Mouse (Mus musculus) T-helper 17 cell (primary cell): ENCODE results near the gene Cd70.
"Not testable (repeated sequence)": the region's sequence is repeated elsewhere in the genome, so short reads cannot be mapped to it uniquely, and the experiment has no call there.

Experiments
- in situ Hi-C, 2 experiments: fragments of 300-600 bp; cut with MboI, MseI; formaldehyde crosslinking; loops; 1 replicate in 1 of 2; 2 replicates in 1 of 2; pipeline ENCODE4 v1.15.1; 2025; ENCODE audit warnings: high pct_unique_total_duplicates in 2 of 2

Cd70 gene

GRCm38 (mm10) chr17:57138676-57139075 lies 10.9 kb downstream of the Cd70 start:
- in situ Hi-C loops, result no loop called here

GRCm38 (mm10) chr17:57135635-57136034 lies 13.9 kb downstream of the Cd70 start:
- in situ Hi-C loops, result no loop called here

- in situ Hi-C loops, result no loop called here
Observed at GRCm38 (mm10) chr17:57134693-57135092, 14.9 kb downstream of the Cd70 start.

GRCm38 (mm10) chr17:57134021-57134420 lies 15.6 kb downstream of the Cd70 start:
- in situ Hi-C loops, result not testable (repeated sequence)

GRCm38 (mm10) chr17:57131793-57132192 lies 17.8 kb downstream of the Cd70 start:
- in situ Hi-C loops, result no loop called here

GRCm38 (mm10) chr17:57125853-57126622 lies 23.5 kb downstream of the Cd70 start:
- in situ Hi-C loops, result no loop called here

GRCm38 (mm10) chr17:57124792-57125191 lies 24.8 kb downstream of the Cd70 start:
- in situ Hi-C loops, result no loop called here

GRCm38 (mm10) chr17:57123192-57124118 lies 26.1 kb downstream of the Cd70 start:
- in situ Hi-C loops, result no loop called here

- in situ Hi-C loops, result no loop called here
Observed at GRCm38 (mm10) chr17:57121856-57122255, 27.7 kb downstream of the Cd70 start.

GRCm38 (mm10) chr17:57118524-57119349 lies 30.8 kb downstream of the Cd70 start:
- in situ Hi-C loops, result no loop called here

- in situ Hi-C loops, result no loop called here
Observed at GRCm38 (mm10) chr17:57116801-57117200, 32.8 kb downstream of the Cd70 start.

GRCm38 (mm10) chr17:57112768-57113474 lies 36.7 kb downstream of the Cd70 start:
- in situ Hi-C loops, result no loop called here

GRCm38 (mm10) chr17:57110005-57110404 lies 39.6 kb downstream of the Cd70 start:
- in situ Hi-C loops, result no loop called here

- in situ Hi-C loops, result no loop called here
Observed at GRCm38 (mm10) chr17:57108666-57109171, 40.9 kb downstream of the Cd70 start.

GRCm38 (mm10) chr17:57108040-57108665 lies 41.4 kb downstream of the Cd70 start:
- in situ Hi-C loops, result no loop called here

- in situ Hi-C loops, result no loop called here
Observed at GRCm38 (mm10) chr17:57107064-57107463, 42.5 kb downstream of the Cd70 start.

GRCm38 (mm10) chr17:57106035-57106368 lies 43.6 kb downstream of the Cd70 start:
- in situ Hi-C loops, result no loop called here

GRCm38 (mm10) chr17:57105181-57106034 lies 44.2 kb downstream of the Cd70 start, which contains the start of gene Tnfsf9:
Gene Tnfsf9 (plus strand): TSS chr17:57105325.
- in situ Hi-C loops, result no loop called here

GRCm38 (mm10) chr17:57104496-57104895 lies 45.1 kb downstream of the Cd70 start:
- in situ Hi-C loops, result loop anchor here in 1 of 2 experiments (5.0 kb wide), 1 partner anchor 213 kb away; no protein-coding TSS in a partner anchor
